Mouse (Mus musculus) brain, embryonic 14.5 days (tissue): Measurements from ENCODE around the gene Hist2h2bb.

Source experiments
- CTCF ChIP-seq: fragments of 200-500 bp; IDR thresholded peaks from 2 replicates; pipeline ENCODE4 v1.5.1; 2012; ENCODE audit warnings: inconsistent platforms, mild to moderate bottlenecking, moderate library complexity, borderline replicate concordance; ENCODE audit not compliant: insufficient read depth, insufficient read length; ENCODE audit errors: extremely low read depth
- POLR2A ChIP-seq: fragments of 200-500 bp; IDR thresholded peaks from 2 replicates; pipeline ENCODE4 v1.6.1; 2012; ENCODE audit warnings: mild to moderate bottlenecking, inconsistent platforms, borderline replicate concordance; ENCODE audit not compliant: poor library complexity, insufficient read depth, insufficient read length, severe bottlenecking; ENCODE audit errors: extremely low read depth

GRCm38 (mm10) chr3:96284457-96284856 lies 14.9 kb downstream of the Hist2h2bb start:
- TF ChIP-seq POLR2A (no peak), CTCF (peak; percentile 57; the same call in 1 of the 2 replicates)
